Mouse (Mus musculus): Measurements from ENCODE around the gene Kirrel3. TPM values are rescaled to one million over a fixed set of nuclear protein-coding genes. Genes with fewer than 3 reads are reported as not detected.

Gene Kirrel3
- 10 to 100 TPM; 48.3 to 53.3 TPM for total RNA-seq (2021)
- long read RNA-seq, experiment 1, partial matches to known transcripts, result 22 of 37 reads
- long read RNA-seq, experiment 1, other reads (novel, unspliced or antisense), result 15 of 37 reads
- long read RNA-seq, experiment 2, partial matches to known transcripts, result 19 of 27 reads
- long read RNA-seq, experiment 2, other reads (novel, unspliced or antisense), result 8 of 27 reads

- DNase-seq (ENCODE audit: low spot score in 2 of 2), result peak; percentile 83 to 84
Observed at GRCm38 (mm10) chr9:34485759-34486431, at the start of gene Kirrel3. TSS of gene Kirrel3 (plus strand) at chr9:34485894.

GRCm38 (mm10) chr9:34440721-34441120, 45.0 kb upstream of the Kirrel3 start:
- no peak for DNase-seq (ENCODE audit: low spot score in 2 of 2)

GRCm38 (mm10) chr9:34443950-34444349, 41.7 kb upstream of the Kirrel3 start:
- DNase-seq (ENCODE audit: low spot score in 2 of 2), result peak in 1 of 2 experiments; percentile 13

- no peak for DNase-seq (ENCODE audit: low spot score in 2 of 2)
Observed at GRCm38 (mm10) chr9:34446497-34447350, 39.0 kb upstream of the Kirrel3 start.

GRCm38 (mm10) chr9:34447736-34448135, 38.0 kb upstream of the Kirrel3 start:
- DNase-seq (ENCODE audit: low spot score in 2 of 2), result no peak

GRCm38 (mm10) chr9:34448467-34448866, 37.2 kb upstream of the Kirrel3 start:
- DNase-seq (ENCODE audit: low spot score in 2 of 2), result no peak

- no peak for DNase-seq (ENCODE audit: low spot score in 2 of 2)
Observed at GRCm38 (mm10) chr9:34458189-34458588, 27.5 kb upstream of the Kirrel3 start.

GRCm38 (mm10) chr9:34459968-34460367, 25.7 kb upstream of the Kirrel3 start:
- DNase-seq (ENCODE audit: low spot score in 2 of 2), result no peak

- no peak for DNase-seq (ENCODE audit: low spot score in 2 of 2)
Observed at GRCm38 (mm10) chr9:34463666-34464065, 22.0 kb upstream of the Kirrel3 start.

- DNase-seq (ENCODE audit: low spot score in 2 of 2), result no peak
Observed at GRCm38 (mm10) chr9:34466058-34466457, 19.6 kb upstream of the Kirrel3 start.

GRCm38 (mm10) chr9:34469180-34469579, 16.5 kb upstream of the Kirrel3 start:
- DNase-seq (ENCODE audit: low spot score in 2 of 2), result no peak

GRCm38 (mm10) chr9:34476206-34476605, 9.5 kb upstream of the Kirrel3 start:
- no peak for DNase-seq (ENCODE audit: low spot score in 2 of 2)

GRCm38 (mm10) chr9:34478494-34478893, 7.2 kb upstream of the Kirrel3 start:
- DNase-seq (ENCODE audit: low spot score in 2 of 2), result no peak

- no peak for DNase-seq (ENCODE audit: low spot score in 2 of 2)
Observed at GRCm38 (mm10) chr9:34483236-34483635, 2.5 kb upstream of the Kirrel3 start.

- DNase-seq (ENCODE audit: low spot score in 2 of 2), result no peak
Observed at GRCm38 (mm10) chr9:34484665-34485064, 1.0 kb upstream of the Kirrel3 start.

- DNase-seq (ENCODE audit: low spot score in 2 of 2), result no peak
Observed at GRCm38 (mm10) chr9:34488267-34488666, 2.6 kb downstream of the Kirrel3 start.

GRCm38 (mm10) chr9:34488700-34489315, 3.1 kb downstream of the Kirrel3 start:
- DNase-seq (ENCODE audit: low spot score in 2 of 2), result peak; percentile 70 to 83

- no peak for DNase-seq (ENCODE audit: low spot score in 2 of 2)
Observed at GRCm38 (mm10) chr9:34489316-34489710, 3.6 kb downstream of the Kirrel3 start.

GRCm38 (mm10) chr9:34489760-34490159, 4.1 kb downstream of the Kirrel3 start:
- DNase-seq (ENCODE audit: low spot score in 2 of 2), result no peak

- no peak for DNase-seq (ENCODE audit: low spot score in 2 of 2)
Observed at GRCm38 (mm10) chr9:34492121-34492520, 6.4 kb downstream of the Kirrel3 start.

GRCm38 (mm10) chr9:34493571-34493970, 7.9 kb downstream of the Kirrel3 start:
- no peak for DNase-seq (ENCODE audit: low spot score in 2 of 2)

GRCm38 (mm10) chr9:34498126-34498525, 12.4 kb downstream of the Kirrel3 start:
- no peak for DNase-seq (ENCODE audit: low spot score in 2 of 2)
